In the genomic region with DNA sequence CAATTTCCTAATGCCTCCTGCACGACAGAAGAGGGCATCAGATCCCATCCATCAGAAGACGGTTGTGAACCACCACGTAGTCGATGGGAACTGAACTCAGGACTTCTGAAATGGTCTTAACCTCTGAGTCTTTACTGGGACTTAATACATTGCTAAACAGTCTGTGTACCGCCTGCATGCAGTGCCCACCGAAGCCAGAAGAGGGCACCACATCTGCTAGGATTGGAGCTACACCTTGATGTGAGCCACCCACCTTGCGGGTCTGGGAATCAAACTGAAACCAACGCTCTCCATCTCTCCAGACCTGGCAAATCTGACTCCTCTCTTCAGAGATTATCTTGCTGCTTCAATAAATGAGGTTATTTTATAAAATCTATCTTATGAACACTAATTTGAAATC, we compare ENCODE assay signal across 8 mouse cellular contexts. TPM values are rescaled to one million over a fixed set of nuclear protein-coding genes. Genes with fewer than 3 reads are reported as not detected.
DNase-seq lines count a peak whose midpoint lies in the region; ATAC-seq lines count a peak whose summit lies in the region.

No protein-coding gene starts in this region.

- ATAC-seq in forebrain, embryonic 11.5 days (replicated peaks; ENCODE audit: low FRiP score): no peak
- ATAC-seq in forebrain, embryonic 13.5 days: no peak
- ATAC-seq in monocyte, adult 5-6 weeks (replicated peaks; ENCODE audit: insufficient number of reproducible peaks, low FRiP score, low TSS enrichment, poor library complexity, severe bottlenecking): no peak
- no peak for ATAC-seq in heart, embryonic 13.5 days (ENCODE audit: extremely low read depth, insufficient number of reproducible peaks, low FRiP score, low TSS enrichment)
- ATAC-seq in megakaryocyte, adult 5-6 weeks (ENCODE audit: poor library complexity, severe bottlenecking): peak; percentile 32; the same call in 1 of the 2 replicates

- no peak overlapping the region for H3K4me2 ChIP-seq in forebrain, embryonic 11.5 days (ENCODE audit: low read depth, low read length, severe bottlenecking)
- no peak overlapping the region for H3K4me2 ChIP-seq in forebrain, embryonic 13.5 days
- H3K4me2 ChIP-seq in heart, embryonic 13.5 days: no peak overlapping the region

- H3K27ac ChIP-seq in forebrain, embryonic 11.5 days (ENCODE audit: low read depth, low read length): no peak overlapping the region
- H3K27ac ChIP-seq in forebrain, embryonic 13.5 days: no peak overlapping the region
- peak overlapping the region; percentile 63 for H3K27ac ChIP-seq in heart, embryonic 13.5 days (replicated peaks)

- H3K4me1 ChIP-seq in forebrain, embryonic 11.5 days (replicated peaks; ENCODE audit: control insufficient read depth, insufficient read depth, low read length): no peaks in the 10 kb centered on the region
- H3K4me1 ChIP-seq in forebrain, embryonic 13.5 days: peaks cover 44% of the 10 kb centered on the region
- H3K4me1 ChIP-seq in heart, embryonic 13.5 days: peaks cover 62% of the 10 kb centered on the region

- 89% methylated on average over 8 of the region's 8 CpGs for WGBS in forebrain, embryonic 11.5 days
- 90% methylated on average over 8 of the region's 8 CpGs for WGBS in forebrain, embryonic 13.5 days
- 77% methylated on average over 8 of the region's 8 CpGs for WGBS in heart, embryonic 13.5 days

- no peak overlapping the region for H3K4me3 ChIP-seq in forebrain, embryonic 11.5 days (ENCODE audit: low read depth, low read length)
- H3K4me3 ChIP-seq in forebrain, embryonic 13.5 days: no peak overlapping the region
- no peak overlapping the region for H3K4me3 ChIP-seq in heart, embryonic 13.5 days

- no peaks in the 10 kb centered on the region for H3K27me3 ChIP-seq in forebrain, embryonic 11.5 days (ENCODE audit: control insufficient read depth, insufficient read depth, low read length)
- no peaks in the 10 kb centered on the region for H3K27me3 ChIP-seq in forebrain, embryonic 13.5 days
- no peaks in the 10 kb centered on the region for H3K27me3 ChIP-seq in heart, embryonic 13.5 days (replicated peaks)

- H3K9ac ChIP-seq in forebrain, embryonic 11.5 days (ENCODE audit: low read length): no peak overlapping the region
- no peak overlapping the region for H3K9ac ChIP-seq in forebrain, embryonic 13.5 days
- H3K9ac ChIP-seq in heart, embryonic 13.5 days: no peak overlapping the region

- H3K9me3 ChIP-seq in forebrain, embryonic 11.5 days (ENCODE audit: control insufficient read depth, low read length): no peaks in the 10 kb centered on the region
- no peaks in the 10 kb centered on the region for H3K9me3 ChIP-seq in forebrain, embryonic 13.5 days (replicated peaks)
- no peaks in the 10 kb centered on the region for H3K9me3 ChIP-seq in heart, embryonic 13.5 days

- H3K36me3 ChIP-seq in forebrain, embryonic 11.5 days (ENCODE audit: control insufficient read depth, insufficient read depth, low read length): no peaks in the 10 kb centered on the region
- H3K36me3 ChIP-seq in forebrain, embryonic 13.5 days (ENCODE audit: poor library complexity, severe bottlenecking): no peaks in the 10 kb centered on the region
- no peaks in the 10 kb centered on the region for H3K36me3 ChIP-seq in heart, embryonic 13.5 days

- DNase-seq in forebrain, embryonic 11.5 days (ENCODE audit: low spot score): peak; percentile 71
- peak; percentile 8 to 19 for DNase-seq in monocyte, adult 2 months (ENCODE audit: low read depth in 1 of 2, low spot score in 2 of 2)
- DNase-seq in adrenal gland, postnatal 36 days: peak; percentile 63 to 66
- DNase-seq in thymus, postnatal 25 days: peak; percentile 56

RNA-seq across cellular contexts. Expression of a gene that starts 3.7 kb away (rescaled TPM):
- polyA plus RNA-seq in forebrain, embryonic 11.5 days (2014; fragmentation: Nextera tagmentation; extraction: Ambion mirVana): 130 and 140 TPM in 2 replicates
- polyA plus RNA-seq in forebrain, embryonic 13.5 days (2015; fragmentation: Nextera tagmentation; extraction: Ambion mirVana): 112 and 125 TPM in 2 replicates
- total RNA-seq in monocyte, adult 5-6 weeks (2017): 130 to 207 TPM (median 167 TPM) in 3 replicates
- total RNA-seq in adrenal gland, postnatal 36 days (2021): 10 to 100 TPM; 65.2 to 79.0 TPM
- 60.8 and 65.7 TPM in 2 replicates for polyA plus RNA-seq in heart, embryonic 13.5 days (2015; fragmentation: Nextera tagmentation; extraction: Ambion mirVana)
- 39.1 and 44.5 TPM in 2 replicates for total RNA-seq in megakaryocyte, adult 5-6 weeks (2015)
- total RNA-seq in megakaryocyte, adult 5-6 weeks (2017): 79.0 and 93.8 TPM in 2 replicates

Comparison
In these comparisons a context has a peak if more than half of its experiments do, and no peak if none do; other contexts are left out.
1. DNase-seq: peak in every context shown above with its lines; median percentile 71 in forebrain, embryonic 11.5 days; 64 in adrenal gland, postnatal 36 days; 56 in thymus, postnatal 25 days; 14 in monocyte, adult 2 months.